Mouse (Mus musculus): ENCODE measurements around the gene Maob. TPM values are rescaled to one million over a fixed set of nuclear protein-coding genes. Genes with fewer than 3 reads are reported as not detected.

Gene Maob
- polyA plus RNA-seq, 1 experiment: 1.7 TPM

GRCm38 (mm10) chrX:16714033-16714432, 103.1 kb downstream of the Maob start:
- TF ChIP-seq POLR2A (IDR thresholded peaks at IDR 0.05; ENCODE audit: control insufficient read depth, extremely low read depth, insufficient read depth, low read length, poor library complexity): no peak
- no peak for TF ChIP-seq CTCF (IDR thresholded peaks at IDR 0.05; ENCODE audit: borderline replicate concordance, control insufficient read depth, extremely low read depth, insufficient read depth, low read length, poor library complexity)
- H3K4me3 ChIP-seq (ENCODE audit: control insufficient read depth, insufficient read depth, low read length): no peak overlapping the region
- H3K27ac ChIP-seq (ENCODE audit: control insufficient read depth, insufficient read depth, low read length): no peak overlapping the region
- 89% methylated on average over 1 of the region's 1 CpGs for WGBS
- no peak for DNase-seq
- no peaks in the 10 kb centered on the region for H3K36me3 ChIP-seq (ENCODE audit: control insufficient read depth, insufficient read depth, low read length)
- no peaks in the 10 kb centered on the region for H3K4me1 ChIP-seq (replicated peaks; ENCODE audit: control insufficient read depth, insufficient read depth, low read length)
- no peaks in the 10 kb centered on the region for H3K27me3 ChIP-seq (ENCODE audit: control insufficient read depth, insufficient read depth, low read length)

GRCm38 (mm10) chrX:16706094-16706493, 111.1 kb downstream of the Maob start:
- 100% methylated on average over 1 of the region's 1 CpGs for WGBS
- no peak for TF ChIP-seq POLR2A (IDR thresholded peaks at IDR 0.05; ENCODE audit: control insufficient read depth, extremely low read depth, insufficient read depth, low read length, poor library complexity)
- no peak for TF ChIP-seq CTCF (IDR thresholded peaks at IDR 0.05; ENCODE audit: borderline replicate concordance, control insufficient read depth, extremely low read depth, insufficient read depth, low read length, poor library complexity)
- H3K36me3 ChIP-seq (ENCODE audit: control insufficient read depth, insufficient read depth, low read length): no peaks in the 10 kb centered on the region
- H3K4me3 ChIP-seq (ENCODE audit: control insufficient read depth, insufficient read depth, low read length): no peak overlapping the region
- no peak overlapping the region for H3K27ac ChIP-seq (ENCODE audit: control insufficient read depth, insufficient read depth, low read length)
- H3K27me3 ChIP-seq (ENCODE audit: control insufficient read depth, insufficient read depth, low read length): no peaks in the 10 kb centered on the region
- H3K4me1 ChIP-seq (replicated peaks; ENCODE audit: control insufficient read depth, insufficient read depth, low read length): no peaks in the 10 kb centered on the region
- no peak for DNase-seq

Other genes with a start within 250 kb of the Maob start
- 0.93 and 0.97 TPM in 2 replicates for gene Maoa, start 197.7 kb downstream of the Maob start, polyA plus RNA-seq (2012; rRNA removed)
- gene Ndp, start 94.4 kb upstream of the Maob start, polyA plus RNA-seq (2012; rRNA removed): not detected in 2 replicates

All from thymus, adult 2 months (tissue).